23 mouse cellular contexts compared by ENCODE assay signal in the genomic region with DNA sequence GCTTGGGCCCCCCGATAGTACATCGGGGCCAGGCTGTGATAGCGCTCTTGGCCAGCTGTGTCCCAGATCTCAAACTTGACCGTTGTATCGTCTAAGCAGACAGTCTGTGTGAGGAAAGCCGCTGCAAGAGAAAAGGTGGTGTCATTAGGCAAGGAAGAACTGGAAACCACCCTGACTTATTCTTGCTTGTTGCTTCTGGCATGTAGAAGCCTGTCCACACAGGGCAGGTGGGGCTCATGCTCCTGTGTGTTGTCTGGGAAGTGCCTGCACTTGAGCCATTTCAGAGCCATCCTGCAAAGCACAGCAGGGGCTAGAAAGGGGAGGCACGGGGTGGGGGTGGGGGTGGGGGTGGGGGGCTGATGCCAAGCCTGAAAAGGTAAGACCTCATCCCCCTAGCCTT. TPM values are rescaled to one million over a fixed set of nuclear protein-coding genes. Genes with fewer than 3 reads are reported as not detected.
"Had no signal": no experiment of that assay in that cellular context is flagged by ENCODE, and none has a peak within 500 bp of the region (broad histone marks: within the 10 kb centered on the region; RNA-seq: fewer than 3 reads in every experiment).

No protein-coding gene starts in this region.

- H3K27ac ChIP-seq: limb, embryonic 10.5 days; limb, embryonic 13.5 days; liver, embryonic 13.5 days; midbrain, embryonic 12.5 days; midbrain, embryonic 15.5 days; neural tube, embryonic 12.5 days; neural tube, embryonic 15.5 days had no signal

- H3K27me3 ChIP-seq: limb, embryonic 13.5 days; liver, embryonic 13.5 days; midbrain, embryonic 15.5 days; neural tube, embryonic 12.5 days; neural tube, embryonic 15.5 days had no signal

- H3K4me2 ChIP-seq: limb, embryonic 13.5 days; liver, embryonic 13.5 days; midbrain, embryonic 12.5 days; midbrain, embryonic 15.5 days; neural tube, embryonic 12.5 days; neural tube, embryonic 15.5 days had no signal

- H3K9me3 ChIP-seq: limb, embryonic 10.5 days; limb, embryonic 13.5 days; liver, embryonic 13.5 days; midbrain, embryonic 12.5 days; midbrain, embryonic 15.5 days; neural tube, embryonic 12.5 days; neural tube, embryonic 15.5 days had no signal

- DNase-seq: kidney, postnatal 10 days; layer of hippocampus, postnatal 36 days; liver; liver, embryonic 13.5 days; lung, adult 2 months; lung, postnatal 14 days; lung, postnatal 4 days; right cerebral cortex, postnatal 25 days; thymus, adult 18-20 months; thymus, postnatal 36 days had no signal

- H3K4me3 ChIP-seq: limb, embryonic 10.5 days; limb, embryonic 13.5 days; liver, embryonic 13.5 days; midbrain, embryonic 12.5 days; midbrain, embryonic 15.5 days; neural tube, embryonic 12.5 days; neural tube, embryonic 15.5 days had no signal

- H3K9ac ChIP-seq: limb, embryonic 13.5 days; liver, embryonic 13.5 days; midbrain, embryonic 12.5 days; midbrain, embryonic 15.5 days; neural tube, embryonic 12.5 days; neural tube, embryonic 15.5 days had no signal

- ATAC-seq: midbrain, embryonic 15.5 days had no signal

RNA-seq across cellular contexts. Expression of gene Hspb9, which starts 4.8 kb away (rescaled TPM):
- total RNA-seq: layer of hippocampus, adult 8-10 months; layer of hippocampus, postnatal 10 days; layer of hippocampus, postnatal 36 days; left cerebral cortex, adult 8-10 months; left cerebral cortex, postnatal 25 days; megakaryocyte, adult 5-6 weeks had no signal
- polyA plus RNA-seq: limb, embryonic 13.5 days; lung, embryonic 16.5 days; midbrain, embryonic 15.5 days; neural tube, embryonic 12.5 days; neural tube, embryonic 15.5 days had no signal

RNA-seq across cellular contexts. Expression of gene Zfp385c, which starts 26.2 kb away (rescaled TPM):
- total RNA-seq: megakaryocyte, adult 5-6 weeks had no signal
- polyA plus RNA-seq: liver, embryonic 13.5 days; liver, embryonic 16.5 days had no signal
